Mouse (Mus musculus) brain, embryonic 18.5 days (tissue): Measurements from ENCODE around the gene Lyar.
A peak's percentile ranks its signal among the peaks of the same experiment; 100 is the strongest.

Experiments used
- DNase-seq: peaks from one replicate; pipeline ENCODE4 v3.0.0-alpha.2; 2012; ENCODE audit warnings: low read depth, low spot score

Lyar gene

GRCm38 (mm10) chr5:38255644-38256043 is 35.4 kb downstream of the Lyar start:
- no peak for DNase-seq

GRCm38 (mm10) chr5:38256551-38256950 is 36.3 kb downstream of the Lyar start:
- DNase-seq = no peak

GRCm38 (mm10) chr5:38258034-38258772 is 37.9 kb downstream of the Lyar start:
- no peak for DNase-seq

- DNase-seq = no peak
These were observed 38.5 kb downstream of the Lyar start for GRCm38 (mm10) chr5:38258773-38259146.

GRCm38 (mm10) chr5:38259455-38260106 is 39.3 kb downstream of the Lyar start:
- peak; percentile 1 for DNase-seq

GRCm38 (mm10) chr5:38260107-38260682 is 39.9 kb downstream of the Lyar start, which contains the start of gene Tmem128:
Tmem128 (plus strand) TSS chr5:38260185.
- DNase-seq = peak; percentile 39

- DNase-seq = no peak
These were observed 50.7 kb downstream of the Lyar start for GRCm38 (mm10) chr5:38270942-38271341.

GRCm38 (mm10) chr5:38273831-38274230 is 53.6 kb downstream of the Lyar start:
- DNase-seq = no peak

GRCm38 (mm10) chr5:38275771-38276170 is 55.5 kb downstream of the Lyar start, which contains the start of gene Otop1:
Otop1 (plus strand) TSS chr5:38275972.
- no peak for DNase-seq

- no peak for DNase-seq
These were observed 56.2 kb downstream of the Lyar start for GRCm38 (mm10) chr5:38276451-38276850.

- no peak for DNase-seq
These were observed 57.0 kb downstream of the Lyar start for GRCm38 (mm10) chr5:38277098-38277866.

GRCm38 (mm10) chr5:38277936-38278600 is 57.8 kb downstream of the Lyar start:
- DNase-seq = no peak

GRCm38 (mm10) chr5:38280075-38280474 is 59.8 kb downstream of the Lyar start:
- DNase-seq = no peak
